Mouse (Mus musculus): ENCODE measurements around the gene Cdk19.
A peak's percentile ranks its signal among the peaks of the same experiment; 100 is the strongest.
"Not testable (repeated sequence)": the region's sequence is repeated elsewhere in the genome, so short reads cannot be mapped to it uniquely, and the experiment has no call there.

Cdk19 gene

GRCm38 (mm10) chr10:40524991-40525390 is 185.6 kb downstream of the Cdk19 start:
- peak; percentile 84 for DNase-seq (ENCODE audit: low spot score)

GRCm38 (mm10) chr10:40525616-40526155 is 186.3 kb downstream of the Cdk19 start:
- DNase-seq (ENCODE audit: low spot score), result no peak

GRCm38 (mm10) chr10:40526301-40526761 is 187.0 kb downstream of the Cdk19 start:
- no peak for DNase-seq (ENCODE audit: low spot score)

GRCm38 (mm10) chr10:40526986-40527385 is 187.6 kb downstream of the Cdk19 start:
- DNase-seq (ENCODE audit: low spot score), result no peak

GRCm38 (mm10) chr10:40527573-40527972 is 188.2 kb downstream of the Cdk19 start:
- DNase-seq (ENCODE audit: low spot score), result no peak

- DNase-seq (ENCODE audit: low spot score), result no peak
Observed at GRCm38 (mm10) chr10:40528668-40529067, 189.3 kb downstream of the Cdk19 start.

- DNase-seq (ENCODE audit: low spot score), result peak; percentile 72
Observed at GRCm38 (mm10) chr10:40529617-40530016, 190.3 kb downstream of the Cdk19 start.

GRCm38 (mm10) chr10:40530661-40531060 is 191.3 kb downstream of the Cdk19 start:
- no peak for DNase-seq (ENCODE audit: low spot score)

- not testable (repeated sequence) for DNase-seq (ENCODE audit: low spot score)
Observed at GRCm38 (mm10) chr10:40532586-40532985, 193.2 kb downstream of the Cdk19 start.

All from layer of hippocampus, adult 11-12 months (tissue).